Mouse (Mus musculus): Measurements from ENCODE around the gene Brms1l. TPM values are rescaled to one million over a fixed set of nuclear protein-coding genes. Genes with fewer than 3 reads are reported as not detected.

Gene Brms1l
- total and polyA plus RNA-seq, 2 experiments from 2014 or later = 38.3 to 39.7 TPM

GRCm38 (mm10) chr12:55869622-55870322, 33.6 kb downstream of the Brms1l start:
- H3K4me2 ChIP-seq (ENCODE audit: low read depth, low read length, poor library complexity, severe bottlenecking) = no peak overlapping the region
- no peak for TF ChIP-seq CTCF (IDR thresholded peaks at IDR 0.05)
- no peak overlapping the region for H3K4me3 ChIP-seq (ENCODE audit: low read depth, low read length)
- H3K9me3 ChIP-seq (ENCODE audit: low read length) = no peaks in the 10 kb centered on the region
- DNase-seq (ENCODE audit: low spot score) (no peak), ATAC-seq (ENCODE audit: low FRiP score) (no peak)
- H3K27ac ChIP-seq (ENCODE audit: low read depth, low read length) = no peak overlapping the region
- H3K27me3 ChIP-seq (ENCODE audit: insufficient read depth, low read length) = no peaks in the 10 kb centered on the region
- H3K9ac ChIP-seq (replicated peaks; ENCODE audit: low read length, poor library complexity, severe bottlenecking) = no peak overlapping the region
- 95% methylated on average over 5 of the region's 5 CpGs for WGBS
- H3K36me3 ChIP-seq (ENCODE audit: insufficient read depth, low read length) = peaks cover 29% of the 10 kb centered on the region
- H3K4me1 ChIP-seq (ENCODE audit: insufficient read depth, low read length) = no peaks in the 10 kb centered on the region

GRCm38 (mm10) chr12:55885449-55885848, 49.3 kb downstream of the Brms1l start:
- Histone ChIP-seq H3K36me3 (ENCODE audit: insufficient read depth, low read length) (no peaks in the 10 kb centered on the region), H3K27me3 (ENCODE audit: insufficient read depth, low read length) (no peaks in the 10 kb centered on the region), H3K4me1 (ENCODE audit: insufficient read depth, low read length) (no peaks in the 10 kb centered on the region), H3K4me2 (ENCODE audit: low read depth, low read length, poor library complexity, severe bottlenecking) (no peak overlapping the region), H3K9me3 (ENCODE audit: low read length) (no peaks in the 10 kb centered on the region), H3K9ac (replicated peaks; ENCODE audit: low read length, poor library complexity, severe bottlenecking) (no peak overlapping the region), H3K27ac (ENCODE audit: low read depth, low read length) (no peak overlapping the region), H3K4me3 (ENCODE audit: low read depth, low read length) (no peak overlapping the region)
- DNase-seq (ENCODE audit: low spot score) (peak; percentile 34), ATAC-seq (ENCODE audit: low FRiP score) (no peak)
- 40% methylated on average over 4 of the region's 4 CpGs for WGBS
- peak; percentile 76 for TF ChIP-seq CTCF (IDR thresholded peaks at IDR 0.05)

GRCm38 (mm10) chr12:55888570-55888969, 52.4 kb downstream of the Brms1l start:
- H3K9ac ChIP-seq (replicated peaks; ENCODE audit: low read length, poor library complexity, severe bottlenecking) = no peak overlapping the region
- 22% methylated on average over 5 of the region's 5 CpGs for WGBS
- TF ChIP-seq CTCF (IDR thresholded peaks at IDR 0.05) = peak; percentile 72
- no peak for ATAC-seq (ENCODE audit: low FRiP score)
- 0 out of 2 replicates have a peak overlapping the region, but pooled peaks have one; percentile 3 for H3K4me3 ChIP-seq (ENCODE audit: low read depth, low read length)
- no peaks in the 10 kb centered on the region for H3K9me3 ChIP-seq (ENCODE audit: low read length)
- DNase-seq (ENCODE audit: low spot score) = peak; percentile 46
- peak overlapping the region; percentile 30 for H3K4me2 ChIP-seq (ENCODE audit: low read depth, low read length, poor library complexity, severe bottlenecking)
- H3K27ac ChIP-seq (ENCODE audit: low read depth, low read length) = no peak overlapping the region
- H3K4me1 ChIP-seq (ENCODE audit: insufficient read depth, low read length) = no peaks in the 10 kb centered on the region
- H3K27me3 ChIP-seq (ENCODE audit: insufficient read depth, low read length) = no peaks in the 10 kb centered on the region
- H3K36me3 ChIP-seq (ENCODE audit: insufficient read depth, low read length) = no peaks in the 10 kb centered on the region

GRCm38 (mm10) chr12:55904801-55905200, 68.7 kb downstream of the Brms1l start:
- H3K4me3 ChIP-seq (ENCODE audit: low read depth, low read length) = no peak overlapping the region
- 87% methylated on average over 1 of the region's 1 CpGs for WGBS
- H3K27ac ChIP-seq (ENCODE audit: low read depth, low read length) = no peak overlapping the region
- H3K4me2 ChIP-seq (ENCODE audit: low read depth, low read length, poor library complexity, severe bottlenecking) = no peak overlapping the region
- no peaks in the 10 kb centered on the region for H3K27me3 ChIP-seq (ENCODE audit: insufficient read depth, low read length)
- H3K9ac ChIP-seq (replicated peaks; ENCODE audit: low read length, poor library complexity, severe bottlenecking) = no peak overlapping the region
- ATAC-seq (ENCODE audit: low FRiP score) (no peak), DNase-seq (ENCODE audit: low spot score) (no peak)
- H3K9me3 ChIP-seq (ENCODE audit: low read length) = no peaks in the 10 kb centered on the region
- no peaks in the 10 kb centered on the region for H3K4me1 ChIP-seq (ENCODE audit: insufficient read depth, low read length)
- TF ChIP-seq CTCF (IDR thresholded peaks at IDR 0.05) = no peak
- no peaks in the 10 kb centered on the region for H3K36me3 ChIP-seq (ENCODE audit: insufficient read depth, low read length)

- Histone ChIP-seq H3K9me3 (ENCODE audit: low read length) (no peaks in the 10 kb centered on the region), H3K4me3 (ENCODE audit: low read depth, low read length) (no peak overlapping the region), H3K27me3 (ENCODE audit: insufficient read depth, low read length) (no peaks in the 10 kb centered on the region), H3K27ac (ENCODE audit: low read depth, low read length) (no peak overlapping the region), H3K4me2 (ENCODE audit: low read depth, low read length, poor library complexity, severe bottlenecking) (no peak overlapping the region), H3K4me1 (ENCODE audit: insufficient read depth, low read length) (no peaks in the 10 kb centered on the region), H3K9ac (replicated peaks; ENCODE audit: low read length, poor library complexity, severe bottlenecking) (no peak overlapping the region), H3K36me3 (ENCODE audit: insufficient read depth, low read length) (no peaks in the 10 kb centered on the region)
- DNase-seq (ENCODE audit: low spot score) (no peak), ATAC-seq (ENCODE audit: low FRiP score) (no peak)
- 25% methylated on average over 3 of the region's 3 CpGs for WGBS
- no peak for TF ChIP-seq CTCF (IDR thresholded peaks at IDR 0.05)
Measured at GRCm38 (mm10) chr12:55912138-55912537, 76.0 kb downstream of the Brms1l start.

- Histone ChIP-seq H3K4me1 (ENCODE audit: insufficient read depth, low read length) (no peaks in the 10 kb centered on the region), H3K4me3 (ENCODE audit: low read depth, low read length) (no peak overlapping the region), H3K36me3 (ENCODE audit: insufficient read depth, low read length) (no peaks in the 10 kb centered on the region), H3K9me3 (ENCODE audit: low read length) (no peaks in the 10 kb centered on the region), H3K27me3 (ENCODE audit: insufficient read depth, low read length) (no peaks in the 10 kb centered on the region), H3K27ac (ENCODE audit: low read depth, low read length) (no peak overlapping the region), H3K4me2 (ENCODE audit: low read depth, low read length, poor library complexity, severe bottlenecking) (no peak overlapping the region), H3K9ac (replicated peaks; ENCODE audit: low read length, poor library complexity, severe bottlenecking) (no peak overlapping the region)
- WGBS = 72% methylated on average over 9 of the region's 9 CpGs
- ATAC-seq (ENCODE audit: low FRiP score) (no peak), DNase-seq (ENCODE audit: low spot score) (no peak)
- TF ChIP-seq CTCF (IDR thresholded peaks at IDR 0.05) = no peak
Measured at GRCm38 (mm10) chr12:55913201-55913600, 77.1 kb downstream of the Brms1l start.
